Mouse (Mus musculus): ENCODE data around the gene Gbp4. TPM values are rescaled to one million over a fixed set of nuclear protein-coding genes. Genes with fewer than 3 reads are reported as not detected.
"Not testable (repeated sequence)": the region's sequence is repeated elsewhere in the genome, so short reads cannot be mapped to it uniquely, and the experiment has no call there.

Gbp4 gene
- polyA plus RNA-seq, 1 experiment from 2014 or later = 0.39 TPM

- no peak for DNase-seq (ENCODE audit: low spot score)
- no peak for ATAC-seq (replicated peaks; ENCODE audit: insufficient number of reproducible peaks, low FRiP score, low TSS enrichment, low read depth)
- H3K4me1 ChIP-seq (ENCODE audit: control insufficient read depth, insufficient read depth, low read length) = no peaks in the 10 kb centered on the region
- H3K27ac ChIP-seq (replicated peaks; ENCODE audit: low read depth, low read length) = no peak overlapping the region
- 83% methylated on average over 1 of the region's 1 CpGs for WGBS
- no peak overlapping the region for H3K4me2 ChIP-seq (ENCODE audit: low read depth, low read length)
- no peaks in the 10 kb centered on the region for H3K27me3 ChIP-seq (ENCODE audit: control insufficient read depth, insufficient read depth, low read length)
- no peak overlapping the region for H3K4me3 ChIP-seq (ENCODE audit: low read depth, low read length)
- no peaks in the 10 kb centered on the region for H3K36me3 ChIP-seq (replicated peaks; ENCODE audit: control insufficient read depth, insufficient read depth, low read depth, low read length)
- no peak overlapping the region for H3K9ac ChIP-seq (replicated peaks; ENCODE audit: low read length)
- H3K9me3 ChIP-seq (replicated peaks; ENCODE audit: control insufficient read depth, low read length) = no peaks in the 10 kb centered on the region
Observed at GRCm38 (mm10) chr5:105138906-105139305, 480 bp downstream of the Gbp4 start.

GRCm38 (mm10) chr5:105136706-105137304, 2.6 kb downstream of the Gbp4 start:
- H3K4me1 ChIP-seq (ENCODE audit: control insufficient read depth, insufficient read depth, low read length); H3K27ac ChIP-seq (replicated peaks; ENCODE audit: low read depth, low read length); DNase-seq (ENCODE audit: low spot score); H3K9me3 ChIP-seq (replicated peaks; ENCODE audit: control insufficient read depth, low read length); H3K9ac ChIP-seq (replicated peaks; ENCODE audit: low read length); H3K36me3 ChIP-seq (replicated peaks; ENCODE audit: control insufficient read depth, insufficient read depth, low read depth, low read length); H3K27me3 ChIP-seq (ENCODE audit: control insufficient read depth, insufficient read depth, low read length); H3K4me2 ChIP-seq (ENCODE audit: low read depth, low read length); H3K4me3 ChIP-seq (ENCODE audit: low read depth, low read length); ATAC-seq (replicated peaks; ENCODE audit: insufficient number of reproducible peaks, low FRiP score, low TSS enrichment, low read depth): not testable (repeated sequence)
- WGBS = 85% methylated on average over 3 of the region's 3 CpGs

DNA sequence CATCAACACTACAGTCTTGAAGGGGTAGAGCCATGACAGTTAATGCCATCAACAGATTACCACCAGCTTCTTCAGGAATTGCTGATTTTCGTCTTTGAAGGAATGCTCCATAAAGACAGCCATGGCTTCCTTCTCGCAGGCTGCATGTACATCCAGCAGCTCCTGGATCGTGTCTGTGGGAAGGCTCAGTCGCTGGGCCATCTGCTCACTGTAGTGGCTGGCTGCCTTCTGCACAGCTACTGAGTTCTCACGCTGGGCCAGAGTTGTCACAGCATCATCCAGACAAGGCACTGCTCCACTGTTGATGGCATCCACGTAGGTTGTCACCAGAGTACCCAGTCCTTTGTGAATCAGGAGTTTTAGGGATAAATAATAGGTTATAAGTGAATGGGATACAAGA, 17.7 kb downstream of the Gbp4 start:
- not testable (repeated sequence) for H3K9me3 ChIP-seq (replicated peaks; ENCODE audit: control insufficient read depth, low read length); H3K4me3 ChIP-seq (ENCODE audit: low read depth, low read length); DNase-seq (ENCODE audit: low spot score); H3K4me2 ChIP-seq (ENCODE audit: low read depth, low read length); H3K4me1 ChIP-seq (ENCODE audit: control insufficient read depth, insufficient read depth, low read length); H3K9ac ChIP-seq (replicated peaks; ENCODE audit: low read length); ATAC-seq (replicated peaks; ENCODE audit: insufficient number of reproducible peaks, low FRiP score, low TSS enrichment, low read depth); H3K36me3 ChIP-seq (replicated peaks; ENCODE audit: control insufficient read depth, insufficient read depth, low read depth, low read length); H3K27ac ChIP-seq (replicated peaks; ENCODE audit: low read depth, low read length); H3K27me3 ChIP-seq (ENCODE audit: control insufficient read depth, insufficient read depth, low read length)
- WGBS = 87% methylated on average over 6 of the region's 6 CpGs

GRCm38 (mm10) chr5:105115740-105116139, 23.6 kb downstream of the Gbp4 start:
- DNase-seq (ENCODE audit: low spot score) (no peak), ATAC-seq (replicated peaks; ENCODE audit: insufficient number of reproducible peaks, low FRiP score, low TSS enrichment, low read depth) (no peak)
- no peak overlapping the region for H3K9ac ChIP-seq (replicated peaks; ENCODE audit: low read length)
- no peaks in the 10 kb centered on the region for H3K36me3 ChIP-seq (replicated peaks; ENCODE audit: control insufficient read depth, insufficient read depth, low read depth, low read length)
- H3K27ac ChIP-seq (replicated peaks; ENCODE audit: low read depth, low read length) = no peak overlapping the region
- no peaks in the 10 kb centered on the region for H3K9me3 ChIP-seq (replicated peaks; ENCODE audit: control insufficient read depth, low read length)
- no peak overlapping the region for H3K4me2 ChIP-seq (ENCODE audit: low read depth, low read length)
- WGBS = 83% methylated on average over 2 of the region's 2 CpGs
- no peaks in the 10 kb centered on the region for H3K4me1 ChIP-seq (ENCODE audit: control insufficient read depth, insufficient read depth, low read length)
- H3K27me3 ChIP-seq (ENCODE audit: control insufficient read depth, insufficient read depth, low read length) = no peaks in the 10 kb centered on the region
- H3K4me3 ChIP-seq (ENCODE audit: low read depth, low read length) = no peak overlapping the region

DNA sequence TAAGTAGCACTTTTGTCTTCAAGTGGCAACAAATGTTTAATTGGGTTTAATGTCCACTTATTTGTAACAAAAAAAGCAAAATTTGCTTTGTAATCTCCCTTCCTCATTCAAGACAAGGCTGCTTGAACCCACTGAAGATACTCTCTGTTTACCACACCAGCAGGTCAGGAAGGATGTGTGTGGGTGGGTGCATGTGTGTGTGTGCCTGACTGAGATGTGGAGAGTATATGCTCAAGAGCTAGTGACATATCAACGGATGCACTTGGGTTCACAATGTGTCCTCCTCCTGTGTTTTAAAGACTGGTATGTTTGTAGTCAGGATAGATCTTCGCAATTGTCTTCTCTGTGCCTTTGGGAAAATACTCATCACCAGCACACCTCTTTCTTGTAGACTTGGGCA, 24.7 kb downstream of the Gbp4 start:
- Histone ChIP-seq H3K9me3 (replicated peaks; ENCODE audit: control insufficient read depth, low read length) (no peaks in the 10 kb centered on the region), H3K4me3 (ENCODE audit: low read depth, low read length) (no peak overlapping the region), H3K4me1 (ENCODE audit: control insufficient read depth, insufficient read depth, low read length) (no peaks in the 10 kb centered on the region), H3K27me3 (ENCODE audit: control insufficient read depth, insufficient read depth, low read length) (no peaks in the 10 kb centered on the region), H3K4me2 (ENCODE audit: low read depth, low read length) (no peak overlapping the region), H3K36me3 (replicated peaks; ENCODE audit: control insufficient read depth, insufficient read depth, low read depth, low read length) (no peaks in the 10 kb centered on the region), H3K27ac (replicated peaks; ENCODE audit: low read depth, low read length) (no peak overlapping the region), H3K9ac (replicated peaks; ENCODE audit: low read length) (no peak overlapping the region)
- ATAC-seq (replicated peaks; ENCODE audit: insufficient number of reproducible peaks, low FRiP score, low TSS enrichment, low read depth) (no peak), DNase-seq (ENCODE audit: low spot score) (no peak)
- 85% methylated on average over 2 of the region's 2 CpGs for WGBS

- 95% methylated on average over 5 of the region's 5 CpGs for WGBS
Observed at GRCm38 (mm10) chr5:105113656-105114055, 25.7 kb downstream of the Gbp4 start.

GRCm38 (mm10) chr5:105110271-105110852, 29.0 kb downstream of the Gbp4 start:
- not testable (repeated sequence) for H3K9ac ChIP-seq (replicated peaks; ENCODE audit: low read length)
- WGBS = 16% methylated on average over 4 of the region's 4 CpGs

More at GRCm38 (mm10) chr5:105113656-105114055, 25.7 kb downstream of the Gbp4 start:
- H3K4me2 ChIP-seq (ENCODE audit: low read depth, low read length) = no peak overlapping the region
- H3K4me1 ChIP-seq (ENCODE audit: control insufficient read depth, insufficient read depth, low read length) = no peaks in the 10 kb centered on the region
- DNase-seq (ENCODE audit: low spot score) (no peak), ATAC-seq (replicated peaks; ENCODE audit: insufficient number of reproducible peaks, low FRiP score, low TSS enrichment, low read depth) (no peak)
- no peak overlapping the region for H3K9ac ChIP-seq (replicated peaks; ENCODE audit: low read length)
- no peak overlapping the region for H3K4me3 ChIP-seq (ENCODE audit: low read depth, low read length)
- H3K27me3 ChIP-seq (ENCODE audit: control insufficient read depth, insufficient read depth, low read length) = no peaks in the 10 kb centered on the region
- H3K36me3 ChIP-seq (replicated peaks; ENCODE audit: control insufficient read depth, insufficient read depth, low read depth, low read length) = no peaks in the 10 kb centered on the region
- H3K9me3 ChIP-seq (replicated peaks; ENCODE audit: control insufficient read depth, low read length) = no peaks in the 10 kb centered on the region
- no peak overlapping the region for H3K27ac ChIP-seq (replicated peaks; ENCODE audit: low read depth, low read length)

GRCm38 (mm10) chr5:105109775-105110174, 29.6 kb downstream of the Gbp4 start:
- WGBS = 23% methylated on average over 1 of the region's 1 CpGs
- not testable (repeated sequence) for ATAC-seq (replicated peaks; ENCODE audit: insufficient number of reproducible peaks, low FRiP score, low TSS enrichment, low read depth); H3K36me3 ChIP-seq (replicated peaks; ENCODE audit: control insufficient read depth, insufficient read depth, low read depth, low read length); DNase-seq (ENCODE audit: low spot score); H3K4me1 ChIP-seq (ENCODE audit: control insufficient read depth, insufficient read depth, low read length); H3K4me3 ChIP-seq (ENCODE audit: low read depth, low read length); H3K27me3 ChIP-seq (ENCODE audit: control insufficient read depth, insufficient read depth, low read length); H3K9me3 ChIP-seq (replicated peaks; ENCODE audit: control insufficient read depth, low read length); H3K27ac ChIP-seq (replicated peaks; ENCODE audit: low read depth, low read length); H3K9ac ChIP-seq (replicated peaks; ENCODE audit: low read length); H3K4me2 ChIP-seq (ENCODE audit: low read depth, low read length)

More at GRCm38 (mm10) chr5:105110271-105110852, 29.0 kb downstream of the Gbp4 start:
- H3K27me3 ChIP-seq (ENCODE audit: control insufficient read depth, insufficient read depth, low read length); H3K27ac ChIP-seq (replicated peaks; ENCODE audit: low read depth, low read length); DNase-seq (ENCODE audit: low spot score); H3K4me2 ChIP-seq (ENCODE audit: low read depth, low read length); ATAC-seq (replicated peaks; ENCODE audit: insufficient number of reproducible peaks, low FRiP score, low TSS enrichment, low read depth); H3K36me3 ChIP-seq (replicated peaks; ENCODE audit: control insufficient read depth, insufficient read depth, low read depth, low read length); H3K9me3 ChIP-seq (replicated peaks; ENCODE audit: control insufficient read depth, low read length); H3K4me1 ChIP-seq (ENCODE audit: control insufficient read depth, insufficient read depth, low read length); H3K4me3 ChIP-seq (ENCODE audit: low read depth, low read length): not testable (repeated sequence)
